Mouse (Mus musculus): ENCODE data around the gene Rpp40. TPM values are rescaled to one million over a fixed set of nuclear protein-coding genes. Genes with fewer than 3 reads are reported as not detected.

Gene Rpp40
- polyA plus RNA-seq (2017; shearing (Covaris generic)) = 14.7 TPM

GRCm38 (mm10) chr13:35905879-35906481 lies at the start of gene Rpp40:
Gene Rpp40 (minus strand): TSS chr13:35906359.

Other genes with a start within 250 kb of the Rpp40 start
- 1.8 TPM for gene Cdyl, start 246.5 kb downstream of the Rpp40 start, polyA plus RNA-seq (2017; shearing (Covaris generic))
- gene Ppp1r3g, start 52.5 kb upstream of the Rpp40 start, polyA plus RNA-seq (2017; shearing (Covaris generic)) = not detected
- 37.8 TPM for gene Fars2, start 211.1 kb upstream of the Rpp40 start, polyA plus RNA-seq (2017; shearing (Covaris generic))
- 6.2 TPM for gene Lyrm4, start 211.2 kb upstream of the Rpp40 start, polyA plus RNA-seq (2017; shearing (Covaris generic))

All from inflammation-experienced regulatory T-cells, adult 16 weeks (primary cell).